ENCODE assay signal across 8 mouse cellular contexts in genomic region chr5:121627871-121628270, GRCm38 (mm10). TPM values are rescaled to one million over a fixed set of nuclear protein-coding genes. Genes with fewer than 3 reads are reported as not detected.
DNase-seq lines count a peak whose midpoint lies in the region; ATAC-seq and TF ChIP-seq lines count a peak whose summit lies in the region.

No protein-coding gene starts in this region.

- peak; percentile 94 for DNase-seq in heart, adult 11 months
- peak; percentile 37 for DNase-seq in Muller cell, postnatal 12 days (ENCODE audit: inconsistent ontology term)
- DNase-seq in cerebellum, adult 9-11 months = peak; percentile 59
- peak; percentile 67 to 81 for DNase-seq in gastrocnemius, postnatal 4 days (ENCODE audit: low spot score in 2 of 2)
- DNase-seq in left cerebral cortex, adult 11 months (ENCODE audit: low spot score) = peak; percentile 51
- peak; percentile 65 for DNase-seq in midbrain, postnatal 0 days (ENCODE audit: low spot score)
- peak; percentile 9 for DNase-seq in telencephalon, adult 2 months (ENCODE audit: low read depth, low spot score)

- no peak overlapping the region for H3K27ac ChIP-seq in heart, embryonic 11.5 days (ENCODE audit: low read depth, low read length)
- no peak overlapping the region for H3K27ac ChIP-seq in midbrain, postnatal 0 days (ENCODE audit: low read depth, low read length)

- H3K4me3 ChIP-seq in heart, embryonic 11.5 days (ENCODE audit: low read depth, low read length) = no peak overlapping the region
- no peak overlapping the region for H3K4me3 ChIP-seq in midbrain, postnatal 0 days (ENCODE audit: low read depth, low read length)

- H3K9ac ChIP-seq in heart, embryonic 11.5 days (ENCODE audit: low read depth, low read length) = no peak overlapping the region
- H3K9ac ChIP-seq in midbrain, postnatal 0 days (replicated peaks; ENCODE audit: low read length, poor library complexity, severe bottlenecking) = no peak overlapping the region

- H3K9me3 ChIP-seq in heart, embryonic 11.5 days (replicated peaks; ENCODE audit: control insufficient read depth, low read length) = no peaks in the 10 kb centered on the region
- no peaks in the 10 kb centered on the region for H3K9me3 ChIP-seq in midbrain, postnatal 0 days (ENCODE audit: low read length)

- ATAC-seq in heart, embryonic 11.5 days (replicated peaks; ENCODE audit: insufficient number of reproducible peaks, low FRiP score, low TSS enrichment) = no peak
- no peak for ATAC-seq in midbrain, postnatal 0 days (ENCODE audit: low FRiP score)

- no peaks in the 10 kb centered on the region for H3K36me3 ChIP-seq in heart, embryonic 11.5 days (ENCODE audit: control insufficient read depth, insufficient read depth, low read length)
- H3K36me3 ChIP-seq in midbrain, postnatal 0 days (ENCODE audit: insufficient read depth, low read length) = no peaks in the 10 kb centered on the region

- 0% methylated on average over 1 of the region's 1 CpGs for WGBS in heart, embryonic 11.5 days (ENCODE audit: insufficient replicate concordance)
- 0% methylated on average over 1 of the region's 1 CpGs for WGBS in midbrain, postnatal 0 days

- H3K27me3 ChIP-seq in heart, embryonic 11.5 days (ENCODE audit: control insufficient read depth, insufficient read depth, low read length) = no peaks in the 10 kb centered on the region
- H3K27me3 ChIP-seq in midbrain, postnatal 0 days (ENCODE audit: insufficient read depth, low read length) = no peaks in the 10 kb centered on the region

- H3K4me2 ChIP-seq in heart, embryonic 11.5 days = no peak overlapping the region
- H3K4me2 ChIP-seq in midbrain, postnatal 0 days (ENCODE audit: low read depth, low read length, poor library complexity, severe bottlenecking) = no peak overlapping the region

- no peaks in the 10 kb centered on the region for H3K4me1 ChIP-seq in heart, embryonic 11.5 days (ENCODE audit: control insufficient read depth, insufficient read depth, low read length)
- H3K4me1 ChIP-seq in midbrain, postnatal 0 days (ENCODE audit: insufficient read depth, low read length) = no peaks in the 10 kb centered on the region

- peak; percentile 78 for TF ChIP-seq CTCF in midbrain, postnatal 0 days (IDR thresholded peaks at IDR 0.05)

RNA-seq across cellular contexts. Expression of gene Acad12, which starts 9.1 kb away (rescaled TPM):
- 5.4 and 5.7 TPM in 2 replicates for polyA plus RNA-seq in heart, embryonic 11.5 days (2014; fragmentation: Nextera tagmentation; extraction: Ambion mirVana)
- total RNA-seq in gastrocnemius, postnatal 4 days (2021) = 10 to 100 TPM; 10.6 to 11.5 TPM
- 2.0 and 2.1 TPM in 2 replicates for total RNA-seq in midbrain, postnatal 0 days (2014; rRNA removed)
- polyA plus RNA-seq in midbrain, postnatal 0 days (2015; fragmentation: Nextera tagmentation; extraction: Ambion mirVana) = 1.8 and 2.1 TPM in 2 replicates

RNA-seq across cellular contexts. Expression of gene Acad10, which starts 32.4 kb away (rescaled TPM):
- polyA plus RNA-seq in heart, embryonic 11.5 days (2014; fragmentation: Nextera tagmentation; extraction: Ambion mirVana) = 1.1 and 1.5 TPM in 2 replicates
- 1 to 10 TPM; 6.6 to 6.8 TPM for total RNA-seq in gastrocnemius, postnatal 4 days (2021)
- 1.7 TPM in 2 replicates for total RNA-seq in midbrain, postnatal 0 days (2014; rRNA removed)
- polyA plus RNA-seq in midbrain, postnatal 0 days (2015; fragmentation: Nextera tagmentation; extraction: Ambion mirVana) = 1.3 and 1.4 TPM in 2 replicates

RNA-seq across cellular contexts. Expression of gene Brap, which starts 32.5 kb away (rescaled TPM):
- 23.9 and 30.7 TPM in 2 replicates for polyA plus RNA-seq in heart, embryonic 11.5 days (2014; fragmentation: Nextera tagmentation; extraction: Ambion mirVana)
- 10 to 100 TPM; 27.4 to 31.0 TPM for total RNA-seq in gastrocnemius, postnatal 4 days (2021)
- 47.3 and 48.2 TPM in 2 replicates for total RNA-seq in midbrain, postnatal 0 days (2014; rRNA removed)
- 43.5 and 43.6 TPM in 2 replicates for polyA plus RNA-seq in midbrain, postnatal 0 days (2015; fragmentation: Nextera tagmentation; extraction: Ambion mirVana)

RNA-seq across cellular contexts. Expression of gene Aldh2, which starts 34.2 kb away (rescaled TPM):
- polyA plus RNA-seq in heart, embryonic 11.5 days (2014; fragmentation: Nextera tagmentation; extraction: Ambion mirVana) = 24.6 and 39.3 TPM in 2 replicates
- total RNA-seq in gastrocnemius, postnatal 4 days (2021) = 100 to 1,000 TPM; 140 to 143 TPM
- 104 TPM in 2 replicates for total RNA-seq in midbrain, postnatal 0 days (2014; rRNA removed)
- 139 and 147 TPM in 2 replicates for polyA plus RNA-seq in midbrain, postnatal 0 days (2015; fragmentation: Nextera tagmentation; extraction: Ambion mirVana)

Comparison
In these comparisons a context has a peak if more than half of its experiments do, and no peak if none do; other contexts are left out.
1. DNase-seq: peak in every context shown above with its lines; median percentile 94 in heart, adult 11 months; 74 in gastrocnemius, postnatal 4 days; 65 in midbrain, postnatal 0 days; 59 in cerebellum, adult 9-11 months; 51 in left cerebral cortex, adult 11 months; 37 in Muller cell, postnatal 12 days; 9 in telencephalon, adult 2 months.